Mouse (Mus musculus) forebrain, embryonic 10.5 days (tissue): ENCODE measurements around the gene Plekhf1. TPM values are rescaled to one million over a fixed set of nuclear protein-coding genes. Genes with fewer than 3 reads are reported as not detected.

Source experiments
- DNase-seq: peaks from one replicate; pipeline ENCODE4 v3.0.0-alpha.2; 2017; ENCODE audit warnings: low spot score; ENCODE audit errors: extremely low spot score
- H3K27ac ChIP-seq: fragments of 300-500 bp; sonication (generic); 2 replicates; pipeline ENCODE4 v1.5.1; 2016; ENCODE audit warnings: mild to moderate bottlenecking
- H3K27me3 ChIP-seq: fragments of 300-500 bp; sonication (generic); 2 replicates; pipeline ENCODE4 v1.6.1; 2016; ENCODE audit warnings: mild to moderate bottlenecking; ENCODE audit not compliant: poor library complexity, severe bottlenecking
- H3K36me3 ChIP-seq: fragments of 300-500 bp; sonication (generic); replicated peaks from 2 replicates; pipeline ENCODE4 v1.6.1; 2016; ENCODE audit warnings: mild to moderate bottlenecking, moderate library complexity
- H3K4me1 ChIP-seq: fragments of 300-500 bp; sonication (generic); 2 replicates; pipeline ENCODE4 v1.6.1; 2016
- H3K4me3 ChIP-seq: fragments of 300-500 bp; sonication (generic); 2 replicates; pipeline ENCODE4 v1.5.1; 2016; ENCODE audit warnings: mild to moderate bottlenecking, moderate library complexity
- H3K9me3 ChIP-seq: fragments of 300-500 bp; sonication (generic); 2 replicates; pipeline ENCODE4 v1.6.1; 2016; ENCODE audit warnings: mild to moderate bottlenecking, moderate library complexity
- WGBS: fragments of 180-500 bp; shearing (Covaris S2); methylation state at CpG from one replicate; pipeline ENCODE4 v1.1.7; 2016; 5-methylcytosine and 5-hydroxymethylcytosine counted together
- polyA plus RNA-seq: library from polyadenylated mRNA; unstranded; fragments of >200 nt; fragmentation: Nextera tagmentation; extraction: Ambion mirVana; gene quantifications from 2 replicates; pipeline ENCODE4 v1.2.1, GENCODE M21; 2016

The Plekhf1 gene
- 2.5 and 2.6 TPM in 2 replicates for polyA plus RNA-seq

DNA sequence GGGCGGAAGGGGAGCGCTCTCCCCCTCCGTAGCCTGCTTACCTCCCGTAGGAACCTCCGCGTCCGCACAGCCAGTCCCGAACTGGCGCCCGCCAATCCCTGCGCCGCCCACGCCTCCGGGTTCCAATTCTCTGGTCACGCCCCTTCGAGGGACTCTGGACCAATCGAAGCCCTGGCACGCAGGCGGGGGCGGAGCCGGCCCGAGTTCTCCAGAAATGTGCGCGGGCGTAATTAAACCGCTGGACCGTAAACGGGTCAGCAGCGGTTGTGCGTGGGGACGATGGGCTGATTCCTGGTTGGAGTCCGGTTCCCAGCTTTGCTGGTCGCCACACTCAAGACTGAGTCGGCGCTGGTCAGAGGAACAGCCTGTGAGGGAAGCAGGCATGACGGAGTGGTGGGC lies at the start of gene Plekhf1:
Gene Plekhf1 (minus strand): TSS at position 117 of the 399 bp plus-strand sequence.
- peaks cover 25% of the 10 kb centered on the region for H3K27me3 ChIP-seq
- H3K9me3 ChIP-seq: no peaks in the 10 kb centered on the region; the same call in 1 of the 2 replicates
- H3K27ac ChIP-seq: peak within 1 kb of the TSS; percentile 70
- H3K36me3 ChIP-seq: no peaks in the 10 kb centered on the region
- H3K4me1 ChIP-seq: peaks cover 25% of the 10 kb centered on the region
- peak; percentile 92 for DNase-seq
- WGBS: under 1% methylated on average over 36 of the region's 36 CpGs
- peak within 1 kb of the TSS; percentile 69 for H3K4me3 ChIP-seq

- H3K27ac ChIP-seq: no peak overlapping the region
- DNase-seq: no peak
- H3K4me1 ChIP-seq: peaks cover 18% of the 10 kb centered on the region
- peaks cover 12% of the 10 kb centered on the region for H3K36me3 ChIP-seq
- H3K4me3 ChIP-seq: no peak overlapping the region
- no peaks in the 10 kb centered on the region for H3K27me3 ChIP-seq
- H3K9me3 ChIP-seq: no peaks in the 10 kb centered on the region
Measured at GRCm38 (mm10) chr7:38272551-38272950, 44.7 kb upstream of the Plekhf1 start.

DNA sequence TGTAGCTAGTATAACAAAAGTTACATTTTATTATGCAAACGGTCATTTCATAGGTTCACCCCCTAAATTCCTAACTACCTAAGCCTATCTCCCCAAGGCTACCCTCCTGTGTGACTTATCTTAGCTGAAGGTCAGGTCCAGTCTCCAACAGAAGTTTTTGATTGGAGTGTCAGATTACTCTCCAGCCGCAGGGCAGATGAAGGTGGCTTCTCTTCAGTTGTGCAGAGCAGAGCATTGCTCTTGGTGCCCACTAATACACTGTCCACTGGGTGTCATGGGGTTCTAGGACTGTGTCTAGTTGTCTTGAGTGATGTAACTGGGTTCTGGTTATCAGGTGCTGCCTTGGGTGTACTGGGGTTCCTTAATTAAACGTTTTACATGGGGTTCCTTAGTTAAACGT lies 44.0 kb upstream of the Plekhf1 start:
- 18% methylated on average over 4 of the region's 4 CpGs for WGBS
- H3K4me1 ChIP-seq: peaks cover 18% of the 10 kb centered on the region
- DNase-seq: no peak
- H3K9me3 ChIP-seq: no peaks in the 10 kb centered on the region
- no peaks in the 10 kb centered on the region for H3K27me3 ChIP-seq
- peaks cover 19% of the 10 kb centered on the region for H3K36me3 ChIP-seq
- H3K27ac ChIP-seq: peak overlapping the region; percentile 90
- H3K4me3 ChIP-seq: peak overlapping the region; percentile 82

DNA sequence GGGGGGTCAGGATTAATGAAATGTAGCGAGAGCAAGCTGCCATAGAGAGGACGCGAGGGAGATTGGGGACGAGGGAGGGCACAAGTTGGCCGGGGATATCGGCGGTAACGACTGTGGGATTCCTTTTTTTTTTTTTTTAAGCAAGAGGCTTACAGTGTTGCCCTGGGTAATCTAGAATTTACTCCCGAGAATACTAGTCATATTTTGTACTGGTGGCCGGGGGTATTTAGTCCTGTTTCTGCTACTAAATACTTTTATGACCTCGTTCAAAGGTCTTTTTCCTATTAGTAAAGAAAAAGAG lies 43.6 kb upstream of the Plekhf1 start:
- peaks cover 18% of the 10 kb centered on the region for H3K4me1 ChIP-seq
- H3K9me3 ChIP-seq: no peaks in the 10 kb centered on the region
- DNase-seq: no peak
- under 1% methylated on average over 11 of the region's 11 CpGs for WGBS
- H3K4me3 ChIP-seq: peak overlapping the region; percentile 82
- no peaks in the 10 kb centered on the region for H3K27me3 ChIP-seq
- peaks cover 23% of the 10 kb centered on the region for H3K36me3 ChIP-seq
- H3K27ac ChIP-seq: peak overlapping the region; percentile 90

DNA sequence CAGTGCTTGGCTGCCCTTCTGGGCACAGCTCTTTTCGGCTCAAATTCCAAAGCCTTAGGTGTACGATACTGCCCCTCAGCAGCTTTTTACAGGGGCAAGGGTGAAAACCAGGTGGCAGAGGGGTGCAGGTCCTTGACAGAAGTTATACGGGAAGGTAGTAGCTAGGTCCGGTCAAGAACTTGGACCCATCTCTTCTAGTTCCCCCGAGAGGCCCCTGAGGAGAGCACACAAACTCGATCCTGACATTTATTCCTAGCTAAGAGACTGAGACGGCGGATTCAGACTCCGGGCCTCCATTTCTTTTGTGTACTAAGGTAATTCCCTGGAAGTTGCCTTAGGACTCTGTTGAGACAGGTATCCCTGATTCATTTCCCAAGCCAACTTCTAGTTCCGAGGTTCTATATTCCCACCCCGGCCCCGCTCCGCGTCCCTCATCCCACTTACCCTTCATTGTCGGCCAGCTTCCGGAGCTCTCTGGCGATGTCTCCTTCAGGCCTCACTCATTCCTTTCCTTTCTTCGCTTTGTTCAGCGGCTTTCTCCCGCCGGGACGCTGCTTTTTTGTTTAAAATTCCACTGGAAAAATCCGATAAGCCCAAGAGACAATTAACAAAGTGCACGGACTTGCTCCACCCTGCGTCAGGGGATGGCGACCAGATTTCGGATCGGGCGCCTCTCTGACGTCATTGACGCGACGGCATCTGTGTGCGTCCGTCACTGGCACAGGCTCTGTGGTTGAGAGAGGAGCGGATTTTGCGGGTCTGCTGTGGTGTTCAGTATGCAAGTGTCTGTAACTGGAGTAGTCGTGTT lies 43.1 kb upstream of the Plekhf1 start, which contains the start of gene Pop4:
Gene Pop4 (minus strand): TSS at position 721 of the 808 bp plus-strand sequence.
- Histone ChIP-seq H3K4me3 (peak within 1 kb of the TSS; percentile 82), H3K36me3 (peaks cover 29% of the 10 kb centered on the region), H3K27me3 (no peaks in the 10 kb centered on the region), H3K27ac (peak within 1 kb of the TSS; percentile 90), H3K4me1 (peaks cover 18% of the 10 kb centered on the region), H3K9me3 (no peaks in the 10 kb centered on the region)
- WGBS: under 1% methylated on average over 38 of the region's 38 CpGs
- peak; percentile 92 for DNase-seq

DNA sequence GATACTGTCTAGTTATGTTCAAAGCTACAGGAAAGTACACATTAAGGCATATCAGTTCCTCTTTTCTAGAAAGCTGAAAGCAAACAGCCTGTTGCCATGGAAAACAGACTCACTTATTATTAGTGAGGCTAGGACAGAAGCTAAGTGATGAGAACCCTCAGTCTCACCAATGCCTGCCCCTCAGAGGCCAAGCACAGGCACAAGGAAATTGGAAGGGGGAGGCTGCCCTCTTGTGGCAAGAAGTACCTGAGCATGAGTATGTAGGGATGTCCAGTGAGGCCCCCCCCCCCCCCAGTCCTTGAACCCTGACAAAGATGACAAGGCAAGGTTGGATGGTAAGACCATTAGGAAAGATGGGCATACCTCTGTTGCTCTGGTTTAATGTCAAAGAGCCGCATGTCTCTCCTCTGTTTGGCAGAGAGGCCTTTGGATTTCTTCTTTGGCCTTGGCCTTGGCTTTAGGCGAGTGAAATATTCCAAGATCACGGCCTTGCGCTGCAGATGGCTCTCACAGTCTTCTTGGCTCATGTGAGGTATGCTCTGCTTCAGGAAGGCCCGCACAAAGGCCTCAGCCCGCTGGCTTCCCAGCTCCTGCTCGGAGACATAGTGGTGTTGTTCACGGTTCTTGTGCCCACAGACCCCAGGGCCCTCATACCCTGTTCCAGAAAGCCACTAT lies 39.3 kb upstream of the Plekhf1 start:
- Histone ChIP-seq H3K4me3 (no peak overlapping the region), H3K27ac (no peak overlapping the region), H3K27me3 (no peaks in the 10 kb centered on the region), H3K4me1 (peaks cover 18% of the 10 kb centered on the region), H3K9me3 (no peaks in the 10 kb centered on the region), H3K36me3 (peaks cover 66% of the 10 kb centered on the region)
- DNase-seq: peak; percentile 41
- 91% methylated on average over 8 of the region's 8 CpGs for WGBS

- H3K9me3 ChIP-seq: no peaks in the 10 kb centered on the region
- H3K4me3 ChIP-seq: no peak overlapping the region
- peaks cover 70% of the 10 kb centered on the region for H3K36me3 ChIP-seq
- WGBS: 94% methylated on average over 5 of the region's 5 CpGs
- DNase-seq: no peak
- no peaks in the 10 kb centered on the region for H3K27me3 ChIP-seq
- no peak overlapping the region for H3K27ac ChIP-seq
- no peaks in the 10 kb centered on the region for H3K4me1 ChIP-seq
Measured at GRCm38 (mm10) chr7:38262406-38262805, 34.6 kb upstream of the Plekhf1 start.

- Histone ChIP-seq H3K27ac (no peak overlapping the region), H3K4me3 (no peak overlapping the region), H3K9me3 (no peaks in the 10 kb centered on the region), H3K36me3 (peaks cover 42% of the 10 kb centered on the region), H3K27me3 (no peaks in the 10 kb centered on the region), H3K4me1 (no peaks in the 10 kb centered on the region)
- 91% methylated on average over 2 of the region's 2 CpGs for WGBS
- no peak for DNase-seq
Measured at GRCm38 (mm10) chr7:38259631-38260030, 31.8 kb upstream of the Plekhf1 start.

GRCm38 (mm10) chr7:38253441-38253840 lies 25.6 kb upstream of the Plekhf1 start:
- H3K4me3 ChIP-seq: no peak overlapping the region
- no peaks in the 10 kb centered on the region for H3K36me3 ChIP-seq
- no peaks in the 10 kb centered on the region for H3K9me3 ChIP-seq
- H3K27ac ChIP-seq: no peak overlapping the region
- H3K27me3 ChIP-seq: no peaks in the 10 kb centered on the region
- no peak for DNase-seq
- H3K4me1 ChIP-seq: no peaks in the 10 kb centered on the region

- no peaks in the 10 kb centered on the region for H3K4me1 ChIP-seq
- no peak for DNase-seq
- no peaks in the 10 kb centered on the region for H3K27me3 ChIP-seq
- no peaks in the 10 kb centered on the region for H3K36me3 ChIP-seq
- WGBS: 76% methylated on average over 5 of the region's 5 CpGs
- H3K4me3 ChIP-seq: no peak overlapping the region
- no peak overlapping the region for H3K27ac ChIP-seq
- H3K9me3 ChIP-seq: no peaks in the 10 kb centered on the region
Measured at GRCm38 (mm10) chr7:38251494-38252216, 23.8 kb upstream of the Plekhf1 start.

DNA sequence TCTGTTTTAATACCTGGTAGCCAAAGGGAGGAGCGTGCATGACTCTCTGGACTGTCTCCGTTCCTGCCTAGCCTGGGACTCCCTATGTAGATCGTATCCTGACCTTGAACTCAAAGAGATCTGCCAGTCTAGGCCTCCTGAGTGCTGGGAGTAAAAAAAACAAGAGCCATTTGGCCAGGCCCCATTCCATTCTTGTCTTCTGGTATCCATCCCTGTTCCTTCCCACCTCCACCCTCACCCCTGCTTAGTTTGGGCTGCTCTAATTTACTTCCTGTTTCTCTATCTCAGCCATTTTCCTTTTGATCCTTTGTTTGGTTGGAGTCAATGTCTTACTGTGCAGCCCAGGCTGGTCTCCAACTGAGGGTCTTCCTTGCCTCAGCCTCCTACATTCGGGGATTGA lies 14.6 kb upstream of the Plekhf1 start:
- H3K4me1 ChIP-seq: no peaks in the 10 kb centered on the region
- H3K27ac ChIP-seq: no peak overlapping the region
- H3K9me3 ChIP-seq: no peaks in the 10 kb centered on the region
- no peaks in the 10 kb centered on the region for H3K27me3 ChIP-seq
- no peak overlapping the region for H3K4me3 ChIP-seq
- no peak for DNase-seq
- no peaks in the 10 kb centered on the region for H3K36me3 ChIP-seq
- 86% methylated on average over 4 of the region's 4 CpGs for WGBS

DNA sequence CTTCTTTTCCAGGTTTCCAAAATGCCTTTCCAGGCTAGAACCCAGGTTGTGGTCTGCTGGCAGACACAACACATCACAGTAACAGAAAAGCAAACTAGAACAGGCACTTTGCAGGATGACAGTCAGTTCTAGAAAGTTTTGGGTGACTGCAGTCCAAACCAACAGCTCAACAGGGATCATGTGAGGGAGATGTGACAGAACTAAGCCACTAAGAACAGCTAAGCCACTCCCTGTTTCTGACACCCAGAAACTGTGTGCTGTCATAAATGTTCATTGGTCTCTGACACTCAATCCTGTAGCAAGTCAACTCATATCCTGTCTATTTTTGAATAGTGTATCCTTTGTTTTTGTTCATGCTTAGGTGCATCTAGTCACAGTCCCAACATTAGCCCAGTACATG lies 9.3 kb upstream of the Plekhf1 start:
- H3K9me3 ChIP-seq: no peaks in the 10 kb centered on the region
- no peaks in the 10 kb centered on the region for H3K27me3 ChIP-seq
- H3K4me1 ChIP-seq: no peaks in the 10 kb centered on the region
- no peak overlapping the region for H3K4me3 ChIP-seq
- no peak for DNase-seq
- no peaks in the 10 kb centered on the region for H3K36me3 ChIP-seq
- no peak overlapping the region for H3K27ac ChIP-seq
